Mouse (Mus musculus): ENCODE results near the gene Katnal1.

DNA sequence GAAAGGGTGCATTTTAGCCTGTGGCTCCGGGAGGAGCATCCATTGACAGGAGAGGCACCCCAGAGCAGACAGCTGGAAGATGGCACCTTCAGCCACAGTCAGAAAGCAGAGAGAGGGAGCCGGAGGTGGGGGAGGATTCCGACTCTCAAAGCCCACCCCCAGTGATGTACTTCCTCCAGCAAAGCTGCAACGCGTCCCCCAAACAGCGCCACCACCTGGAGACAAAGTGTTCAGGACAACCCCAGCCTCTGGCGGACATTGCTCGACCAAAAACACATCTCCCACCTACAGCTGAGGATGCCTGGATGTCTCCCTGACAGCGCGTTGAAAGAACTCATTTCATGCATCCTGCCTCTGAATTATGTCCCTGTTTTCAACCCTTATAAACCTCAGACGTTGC, 13.8 kb upstream of the Katnal1 start:
- TF ChIP-seq POLR2A (IDR thresholded peaks at IDR 0.05; ENCODE audit: borderline replicate concordance, extremely low read depth, low read depth, low read length) (no peak), CTCF (IDR thresholded peaks at IDR 0.05; ENCODE audit: insufficient read depth, low read length) (no peak)

All from lung, adult 2 months (tissue).